Mouse (Mus musculus) forebrain, embryonic 16.5 days (tissue): ENCODE results near the gene Ints3. TPM values are rescaled to one million over a fixed set of nuclear protein-coding genes. Genes with fewer than 3 reads are reported as not detected.
A peak's percentile ranks its signal among the peaks of the same experiment; 100 is the strongest.

Experiments
- ATAC-seq: fragments of 200-750 bp; cut with Nextera tagmentation; 2 replicates; pipeline ENCODE4 v1.8.0; 2017; ENCODE audit warnings: mild to moderate bottlenecking, moderate library complexity
- H3K27ac ChIP-seq: fragments of 300-500 bp; sonication (generic); 2 replicates; pipeline ENCODE4 v1.5.1; 2014; ENCODE audit warnings: low read length, control low read depth
- H3K27me3 ChIP-seq: fragments of 300-500 bp; sonication (generic); replicated peaks from 2 replicates; pipeline ENCODE4 v1.6.1; 2014; ENCODE audit warnings: low read length; ENCODE audit not compliant: control insufficient read depth, insufficient read depth
- H3K36me3 ChIP-seq: fragments of 300-500 bp; sonication (generic); 2 replicates; pipeline ENCODE4 v1.6.1; 2014; ENCODE audit not compliant: control insufficient read depth, insufficient read depth
- H3K4me1 ChIP-seq: fragments of 300-500 bp; sonication (generic); replicated peaks from 2 replicates; pipeline ENCODE4 v1.6.1; 2014; ENCODE audit warnings: low read length; ENCODE audit not compliant: control insufficient read depth, insufficient read depth
- H3K4me2 ChIP-seq: fragments of 300-500 bp; sonication (generic); 2 replicates; pipeline ENCODE4 v1.6.1; 2014; ENCODE audit warnings: mild to moderate bottlenecking, low read length, control low read depth
- H3K4me3 ChIP-seq: fragments of 300-500 bp; sonication (generic); replicated peaks from 2 replicates; pipeline ENCODE4 v1.5.1; 2014; ENCODE audit warnings: mild to moderate bottlenecking, low read length, control low read depth
- H3K9ac ChIP-seq: fragments of 300-500 bp; sonication (generic); replicated peaks from 2 replicates; pipeline ENCODE4 v1.6.1; 2014; ENCODE audit warnings: low read depth, low read length, control low read depth
- H3K9me3 ChIP-seq: fragments of 300-500 bp; sonication (generic); 2 replicates; pipeline ENCODE4 v1.6.1; 2016; ENCODE audit warnings: low read length; ENCODE audit not compliant: control insufficient read depth
- WGBS: fragments of 180-500 bp; shearing (Covaris S2); extraction: QIAGEN DNeasy Blood & Tissue Kit; methylation state at CpG from one replicate; pipeline ENCODE4 v1.1.7; 2014; 5-methylcytosine and 5-hydroxymethylcytosine counted together
- polyA plus RNA-seq: library from polyadenylated mRNA; unstranded; fragments of >200 nt; fragmentation: Nextera tagmentation; extraction: Ambion mirVana; gene quantifications from 2 replicates; pipeline ENCODE4 v1.2.1, GENCODE M21; 2015

The Ints3 gene
- 32.2 and 32.3 TPM in 2 replicates for polyA plus RNA-seq

DNA sequence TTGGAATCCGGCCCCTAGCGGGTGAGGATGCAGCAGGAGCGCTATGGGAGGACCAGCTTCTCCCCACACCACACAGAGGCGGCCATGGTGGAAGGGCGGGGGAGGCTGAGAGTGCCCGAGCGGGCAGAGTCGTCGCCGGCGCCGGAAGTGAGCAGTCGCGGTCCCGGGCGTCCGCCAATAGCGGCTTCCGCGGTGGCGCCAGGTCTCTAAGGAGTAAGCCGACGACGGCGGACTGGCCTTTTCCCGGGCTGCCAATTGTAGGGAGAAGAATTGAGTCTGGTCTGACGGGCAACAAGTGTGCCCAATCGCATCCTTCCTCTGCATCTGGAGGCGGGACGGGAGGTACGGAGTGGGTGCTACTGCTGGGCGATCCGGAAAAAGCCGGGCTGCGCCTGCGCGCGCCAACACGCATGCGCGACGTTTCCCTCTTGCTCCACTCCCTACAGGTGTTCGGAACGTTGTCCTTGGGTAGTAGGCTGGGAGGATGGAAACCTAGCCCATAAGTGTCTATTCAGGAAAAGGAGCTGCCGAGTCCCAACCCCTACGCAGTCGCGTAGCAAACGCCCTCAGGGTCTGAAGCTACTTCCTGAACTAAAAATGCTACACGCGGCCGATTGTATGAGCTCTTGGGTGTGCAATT, at the start of gene Ints3:
Gene Ints3 (minus strand): TSS at position 242 of the 640 bp plus-strand sequence.
- Histone ChIP-seq H3K4me2 (peak within 1 kb of the TSS; percentile 78), H3K9me3 (no peaks in the 10 kb centered on the region), H3K27me3 (no peaks in the 10 kb centered on the region), H3K36me3 (no peaks in the 10 kb centered on the region), H3K27ac (peak within 1 kb of the TSS; percentile 95), H3K4me1 (peaks cover 26% of the 10 kb centered on the region), H3K9ac (peak within 1 kb of the TSS; percentile 91), H3K4me3 (peak within 1 kb of the TSS; percentile 82)
- ATAC-seq: peak; percentile 100
- WGBS: under 1% methylated on average over 51 of the region's 52 CpGs

DNA sequence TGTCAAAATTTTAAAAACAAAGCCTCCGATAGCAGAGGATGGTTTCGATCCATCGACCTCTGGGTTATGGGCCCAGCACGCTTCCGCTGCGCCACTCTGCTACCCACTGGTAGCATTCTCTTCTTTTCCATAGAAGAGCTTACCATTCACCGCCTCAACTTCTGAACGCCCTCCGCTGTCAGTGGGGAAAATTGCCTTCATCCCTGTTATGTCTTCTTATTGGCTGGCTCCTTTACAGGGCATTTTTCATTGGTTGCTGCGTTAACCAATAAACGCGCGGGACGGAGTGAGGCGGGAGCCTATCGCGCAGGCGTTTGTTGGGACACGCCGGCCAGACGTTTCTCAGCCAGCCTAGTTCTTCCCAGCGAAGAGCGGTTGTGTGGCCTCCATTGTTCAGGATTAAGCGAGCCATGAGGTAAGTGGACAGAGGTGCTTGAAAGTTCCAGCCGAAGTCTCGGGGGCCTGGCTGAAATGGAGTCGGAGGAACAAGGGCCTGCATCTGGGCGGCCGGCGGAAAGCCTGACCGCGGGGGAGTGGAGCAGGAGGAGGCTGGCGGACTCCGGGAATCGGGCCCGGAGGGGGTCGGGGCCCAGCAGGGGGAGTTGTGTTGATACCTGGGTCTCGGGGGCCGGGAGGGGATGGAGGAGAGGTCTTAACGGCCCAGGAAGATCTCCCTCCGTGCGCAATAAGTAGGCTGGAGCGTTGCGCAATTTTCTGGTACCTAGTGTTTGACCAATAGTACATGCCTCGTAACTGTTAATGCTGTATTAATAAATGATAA, 42.6 kb upstream of the Ints3 start, which contains the start of gene Ilf2:
Gene Ilf2 (plus strand): TSS at position 296 of the 781 bp plus-strand sequence.
- peaks cover 22% of the 10 kb centered on the region for H3K36me3 ChIP-seq
- H3K27me3 ChIP-seq: no peaks in the 10 kb centered on the region
- peak within 1 kb of the TSS; percentile 97 for H3K27ac ChIP-seq
- peak within 1 kb of the TSS; percentile 82 for H3K4me2 ChIP-seq
- peaks cover 12% of the 10 kb centered on the region for H3K4me1 ChIP-seq
- H3K9me3 ChIP-seq: no peaks in the 10 kb centered on the region
- H3K4me3 ChIP-seq: peak within 1 kb of the TSS; percentile 94
- under 1% methylated on average over 45 of the region's 45 CpGs for WGBS
- peak within 1 kb of the TSS; percentile 97 for H3K9ac ChIP-seq
- ATAC-seq: peak; percentile 99

DNA sequence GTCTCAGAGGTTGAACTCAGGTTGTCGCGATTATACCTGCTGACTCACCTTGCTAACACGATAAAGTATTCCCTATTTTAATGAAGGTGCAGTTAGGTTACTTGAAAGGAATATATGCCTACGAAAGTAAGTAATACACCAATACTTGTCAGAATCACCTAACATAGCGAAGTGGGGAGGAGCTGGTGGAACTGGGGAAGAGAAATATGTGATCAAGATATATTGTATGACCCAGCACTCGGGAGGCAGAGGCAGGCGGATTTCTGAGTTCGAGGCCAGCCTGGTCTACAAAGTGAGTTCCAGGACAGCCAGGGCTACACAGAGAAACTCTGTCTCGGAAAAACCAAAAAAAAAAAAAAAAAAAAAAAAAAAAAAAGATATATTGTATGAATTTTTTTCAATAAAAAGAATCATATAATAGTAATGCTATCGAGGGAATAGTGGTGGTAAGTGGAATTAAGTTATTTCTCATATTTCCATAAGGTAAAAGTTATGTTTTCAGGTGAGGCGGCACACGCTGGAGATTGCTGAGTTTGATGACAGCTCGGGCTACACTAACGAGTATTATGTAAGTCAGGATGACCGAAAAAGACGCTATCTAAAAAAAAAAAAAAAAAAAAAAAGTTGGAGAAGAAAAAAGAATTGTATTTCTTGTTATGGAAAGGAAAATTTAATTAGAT, 41.9 kb upstream of the Ints3 start:
- 40% methylated on average over 15 of the region's 16 CpGs for WGBS
- peaks cover 15% of the 10 kb centered on the region; the same call in 1 of the 2 replicates for H3K36me3 ChIP-seq
- H3K4me2 ChIP-seq: peak overlapping the region; percentile 43
- H3K9me3 ChIP-seq: no peaks in the 10 kb centered on the region
- H3K27me3 ChIP-seq: no peaks in the 10 kb centered on the region
- H3K4me1 ChIP-seq: peaks cover 12% of the 10 kb centered on the region
- no peak overlapping the region for H3K9ac ChIP-seq
- peak overlapping the region; percentile 41 for H3K4me3 ChIP-seq
- peak; percentile 8 for ATAC-seq
- H3K27ac ChIP-seq: no peak overlapping the region

DNA sequence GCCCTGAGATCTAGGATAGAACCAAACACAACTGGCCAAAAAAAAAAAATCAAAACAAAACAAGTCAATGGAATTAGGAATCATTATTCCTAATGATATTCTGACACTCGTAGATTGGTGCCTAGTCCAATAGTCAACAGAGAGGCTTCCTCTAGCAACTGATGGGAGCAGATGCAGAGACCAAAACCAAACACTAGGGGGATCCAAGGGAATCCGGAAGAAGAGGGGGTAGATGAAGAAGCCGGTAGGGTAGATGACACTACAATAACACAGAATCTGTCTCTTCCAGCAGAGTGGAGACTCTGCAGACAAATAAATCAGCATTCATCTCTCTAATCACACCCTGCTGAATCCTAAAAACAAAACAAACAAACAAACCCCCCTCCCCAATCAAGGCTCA, 38.8 kb upstream of the Ints3 start:
- Histone ChIP-seq H3K27me3 (0 out of 2 replicates have a peak, but pooled peaks cover 2% of the 10 kb centered on the region), H3K36me3 (no peaks in the 10 kb centered on the region), H3K4me3 (no peak overlapping the region), H3K9ac (no peak overlapping the region), H3K4me2 (no peak overlapping the region), H3K9me3 (no peaks in the 10 kb centered on the region), H3K27ac (no peak overlapping the region), H3K4me1 (peaks cover 5% of the 10 kb centered on the region)
- no peak for ATAC-seq
- WGBS: 24% methylated on average over 3 of the region's 3 CpGs

DNA sequence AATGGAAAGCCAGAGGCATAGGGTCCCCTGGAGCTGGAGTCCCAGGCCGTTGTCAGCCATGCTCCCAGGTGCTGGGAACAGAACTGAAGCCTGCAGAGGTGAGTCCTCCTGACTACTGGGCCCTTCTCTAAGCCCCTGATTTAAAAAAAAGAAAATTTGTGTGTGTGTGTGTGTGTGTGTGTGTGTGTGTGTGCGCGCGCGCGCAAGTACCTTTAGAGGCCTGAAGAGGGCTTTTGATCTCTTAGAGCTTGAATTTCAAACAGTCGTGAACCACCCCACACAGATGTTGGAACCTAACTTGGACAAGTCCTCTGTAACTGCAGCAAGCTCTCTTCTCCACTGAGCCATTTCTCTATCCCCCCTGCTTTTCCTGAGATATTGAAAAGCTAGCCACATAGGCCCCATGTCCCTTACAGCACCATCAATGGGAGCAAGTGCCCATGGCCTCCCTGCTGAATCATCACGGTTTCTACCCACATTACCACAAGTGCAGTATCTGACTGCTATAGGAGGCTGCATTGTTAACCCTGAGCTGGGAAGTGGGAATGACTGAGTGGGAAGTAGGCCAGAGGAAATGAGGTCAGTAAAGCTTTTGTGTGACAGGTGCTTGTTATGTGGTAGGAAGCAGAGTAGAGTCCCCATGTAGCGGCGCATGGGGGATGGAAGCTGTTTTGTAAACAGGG, 34.3 kb upstream of the Ints3 start:
- H3K36me3 ChIP-seq: no peaks in the 10 kb centered on the region
- H3K9ac ChIP-seq: no peak overlapping the region
- peaks cover 18% of the 10 kb centered on the region for H3K4me1 ChIP-seq
- no peak overlapping the region for H3K4me3 ChIP-seq
- ATAC-seq: no peak
- H3K4me2 ChIP-seq: no peak overlapping the region
- H3K9me3 ChIP-seq: no peaks in the 10 kb centered on the region
- no peak overlapping the region for H3K27ac ChIP-seq
- WGBS: 94% methylated on average over 10 of the region's 10 CpGs
- peaks cover 32% of the 10 kb centered on the region for H3K27me3 ChIP-seq

DNA sequence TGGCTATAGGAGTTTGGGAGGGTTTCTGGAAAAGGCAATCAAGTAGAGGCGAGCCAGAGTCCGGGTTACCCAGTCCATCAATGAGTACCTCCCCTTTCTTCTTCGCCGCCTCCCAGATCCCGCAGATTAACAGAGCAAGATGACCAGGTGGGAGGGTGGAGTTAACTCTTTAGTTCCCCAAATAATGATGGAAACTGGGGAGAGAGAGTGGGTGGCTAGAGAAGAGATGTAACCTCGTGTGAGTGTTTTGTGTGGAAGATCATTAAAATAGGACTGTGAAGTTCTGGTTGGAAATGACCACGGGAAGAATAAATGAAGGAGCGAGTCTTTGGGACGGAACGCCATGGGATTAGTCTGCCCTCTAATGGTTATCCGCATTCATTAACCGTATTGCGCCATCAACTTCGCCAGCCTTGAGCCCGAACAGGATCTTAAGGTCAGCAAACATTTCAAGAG, 32.9 kb upstream of the Ints3 start:
- Histone ChIP-seq H3K4me3 (peak overlapping the region; percentile 50), H3K36me3 (no peaks in the 10 kb centered on the region), H3K9me3 (no peaks in the 10 kb centered on the region), H3K27me3 (peaks cover 39% of the 10 kb centered on the region), H3K27ac (no peak overlapping the region), H3K4me2 (peak overlapping the region; percentile 99), H3K9ac (peak overlapping the region; percentile 44), H3K4me1 (peaks cover 18% of the 10 kb centered on the region)
- 0% methylated on average over 15 of the region's 15 CpGs for WGBS
- ATAC-seq: peak; percentile 34; the same call in 1 of the 2 replicates

DNA sequence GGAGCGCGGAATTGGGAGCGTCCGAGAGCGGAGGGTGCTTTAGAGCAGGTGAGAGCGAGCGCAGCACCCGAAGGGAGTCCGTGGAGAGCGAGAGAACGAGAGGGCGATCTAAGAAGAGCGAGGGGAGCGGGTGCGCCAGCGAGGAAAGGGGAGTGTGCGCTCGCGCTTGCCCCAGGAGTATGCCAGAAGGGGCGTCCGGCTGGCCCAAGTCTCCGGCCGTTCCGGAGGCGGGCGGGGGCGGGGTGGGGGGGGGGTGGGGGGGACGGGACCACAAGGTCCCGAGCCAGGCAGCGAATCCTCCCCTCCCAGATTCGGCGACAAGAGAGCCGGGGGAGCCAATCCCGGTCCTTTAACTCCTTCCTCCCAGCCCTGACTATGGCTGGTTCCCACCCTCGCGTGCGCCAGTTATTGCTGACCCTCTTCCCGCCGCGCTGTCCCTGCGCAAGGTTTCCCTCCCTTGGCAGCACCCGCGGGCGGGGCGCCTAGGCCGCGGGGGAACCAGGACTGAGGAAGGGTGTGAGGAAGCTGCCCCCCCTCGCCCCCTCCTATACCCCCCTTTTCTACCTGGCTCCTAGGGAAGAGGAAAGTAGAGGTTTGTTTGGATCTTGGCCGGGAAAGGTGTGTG, 32.4 kb upstream of the Ints3 start, which contains the start of gene Npr1:
Gene Npr1 (minus strand): TSS at position 181 of the 625 bp plus-strand sequence.
- Histone ChIP-seq H3K27ac (no peak within 1 kb of the TSS), H3K4me1 (peaks cover 18% of the 10 kb centered on the region), H3K4me3 (peak within 1 kb of the TSS; percentile 50), H3K9me3 (no peaks in the 10 kb centered on the region), H3K27me3 (peaks cover 39% of the 10 kb centered on the region), H3K36me3 (no peaks in the 10 kb centered on the region), H3K4me2 (peak within 1 kb of the TSS; percentile 99), H3K9ac (peak within 1 kb of the TSS; percentile 44)
- under 1% methylated on average over 37 of the region's 49 CpGs for whole genome bisulfite sequencing
- peak; percentile 62 for ATAC-seq

DNA sequence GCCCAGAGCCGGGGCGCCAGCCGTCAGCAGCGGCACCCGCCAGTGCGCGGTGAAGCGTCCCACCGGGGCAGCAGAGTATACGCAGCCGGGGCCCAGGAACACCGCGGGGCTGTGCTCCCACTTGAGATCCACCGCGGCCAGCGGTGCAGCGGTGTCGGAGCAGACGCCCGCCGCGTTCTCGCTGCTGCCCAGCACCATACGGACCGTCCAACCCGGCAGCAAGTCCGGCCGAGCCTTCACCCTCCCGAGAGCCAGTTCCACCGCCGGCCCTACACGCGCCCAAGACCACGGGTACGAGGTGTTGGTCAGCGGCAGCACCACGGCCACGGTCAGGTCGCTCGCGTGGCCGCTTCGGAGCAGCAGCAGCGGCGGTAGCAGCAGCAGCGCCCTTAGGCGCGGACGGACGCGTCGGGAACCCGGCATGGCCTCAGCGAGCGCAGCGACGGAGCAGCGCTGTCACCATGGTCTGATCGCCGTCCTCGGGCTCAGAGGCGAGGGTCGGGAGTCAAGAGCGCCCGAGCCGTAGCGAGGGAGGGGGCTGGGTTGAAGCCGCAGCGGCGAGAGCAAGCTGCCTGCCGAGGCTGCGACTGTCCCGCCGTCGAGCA, 31.8 kb upstream of the Ints3 start:
- ATAC-seq: peak; percentile 30
- Histone ChIP-seq H3K36me3 (no peaks in the 10 kb centered on the region), H3K4me3 (peak overlapping the region; percentile 50), H3K9ac (peak overlapping the region; percentile 44), H3K4me2 (peak overlapping the region; percentile 99), H3K9me3 (no peaks in the 10 kb centered on the region), H3K27ac (no peak overlapping the region), H3K27me3 (peaks cover 39% of the 10 kb centered on the region), H3K4me1 (peaks cover 18% of the 10 kb centered on the region)
- WGBS: under 1% methylated on average over 75 of the region's 75 CpGs
